Mouse (Mus musculus) liver, embryonic 14.5 days (tissue): ENCODE measurements around the gene Pllp.

ENCODE experiments used
- CTCF ChIP-seq: IDR thresholded peaks from 2 replicates; pipeline ENCODE4 v1.5.1; 2016; ENCODE audit warnings: antibody characterized with exemption, low read depth, control low read depth
- EP300 ChIP-seq: IDR thresholded peaks from 2 replicates; pipeline ENCODE4 v1.6.1; 2016; ENCODE audit warnings: antibody characterized with exemption, low read depth

- TF ChIP-seq CTCF (no peak), EP300 (no peak)
Observed at GRCm38 (mm10) chr8:94675923-94676322, 20.2 kb downstream of the Pllp start.
